Mouse (Mus musculus) left cerebral cortex, postnatal 14 days (tissue): ENCODE results near the gene Lmbrd1. TPM values are rescaled to one million over a fixed set of nuclear protein-coding genes. Genes with fewer than 3 reads are reported as not detected.
"Not testable (repeated sequence)": the region's sequence is repeated elsewhere in the genome, so short reads cannot be mapped to it uniquely, and the experiment has no call there.

Source experiments
- DNase-seq, 2 experiments: peaks; one replicate each; pipeline ENCODE4 v3.0.0; 2021 to 2022; ENCODE audit warnings: low spot score in 2 of 2, mixed read lengths in 1 of 2
- intact Hi-C: fragments of 180-260 bp; cut with DNase I; formaldehyde crosslinking; loops from one replicate; pipeline ENCODE4 v1.15.1; 2025
- long read RNA-seq, 2 experiments: library from polyadenylated mRNA; stranded (forward); transcript quantifications; one replicate each; pipeline ENCODE4 v2.0.0; 2021
- total RNA-seq, 2 experiments: library from RNA; stranded (reverse); gene quantifications; 2 replicates each; pipeline ENCODE4 v1.2.3; 2021

Lmbrd1 gene
- 100 to 1,000 TPM; 117 to 120 TPM for total RNA-seq
- long read RNA-seq, experiment 1, full-length matches to known transcripts = 170 of 213 reads
- long read RNA-seq, experiment 1, partial matches to known transcripts = 4 of 213 reads
- long read RNA-seq, experiment 1, other reads (novel, unspliced or antisense) = 39 of 213 reads
- long read RNA-seq, experiment 2, full-length matches to known transcripts = 112 of 139 reads
- long read RNA-seq, experiment 2, partial matches to known transcripts = 4 of 139 reads
- long read RNA-seq, experiment 2, other reads (novel, unspliced or antisense) = 23 of 139 reads

DNA sequence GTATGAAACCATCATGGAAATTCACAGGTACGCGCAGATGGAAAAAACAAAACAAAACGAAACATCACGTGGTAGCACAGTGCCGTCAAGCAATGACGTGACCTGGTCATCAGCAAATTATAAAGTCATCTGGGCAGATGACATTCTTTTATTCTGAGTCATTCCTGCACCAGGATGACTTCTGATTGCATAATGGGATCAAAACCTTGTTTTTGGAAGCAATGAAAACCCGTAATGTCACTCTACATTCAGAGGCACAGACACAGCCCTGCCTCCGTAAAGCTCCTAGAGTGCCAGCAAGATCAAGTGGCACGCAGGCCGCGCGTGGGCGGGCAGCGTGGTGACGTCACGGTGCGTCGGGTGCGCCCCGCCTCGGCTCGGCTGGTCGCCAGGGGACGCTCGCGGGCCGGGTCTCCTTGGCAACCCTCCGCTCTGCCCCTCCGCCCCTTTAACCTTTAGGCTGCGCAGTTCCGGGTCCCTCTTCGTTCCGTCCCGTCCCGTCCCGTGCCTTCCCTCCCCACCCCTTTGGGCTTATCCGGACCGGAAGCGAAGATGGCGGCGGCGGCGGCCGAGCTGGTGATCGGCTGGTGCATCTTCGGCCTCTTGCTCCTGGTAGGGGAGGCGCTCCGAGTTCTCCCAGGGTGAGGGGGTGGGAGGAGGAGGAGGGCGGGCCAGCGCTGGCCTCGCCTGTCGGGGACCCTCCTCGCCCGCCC lies at the start of gene Lmbrd1:
Lmbrd1 (plus strand) TSS at position 426 of the 713 bp plus-strand sequence.
- intact Hi-C loops = loop anchor here (5.0 to 10.0 kb wide), 2 partner anchors 91 to 214 kb away; partner anchors contain the start of gene Col19a1
- DNase-seq = peak; percentile 97

GRCm38 (mm10) chr1:24633553-24634132 lies 44.8 kb upstream of the Lmbrd1 start:
- DNase-seq = peak; percentile 17 to 36
- intact Hi-C loops = loop anchor here (5.0 kb wide), 1 partner anchor 256 kb away; no protein-coding TSS in a partner anchor

DNA sequence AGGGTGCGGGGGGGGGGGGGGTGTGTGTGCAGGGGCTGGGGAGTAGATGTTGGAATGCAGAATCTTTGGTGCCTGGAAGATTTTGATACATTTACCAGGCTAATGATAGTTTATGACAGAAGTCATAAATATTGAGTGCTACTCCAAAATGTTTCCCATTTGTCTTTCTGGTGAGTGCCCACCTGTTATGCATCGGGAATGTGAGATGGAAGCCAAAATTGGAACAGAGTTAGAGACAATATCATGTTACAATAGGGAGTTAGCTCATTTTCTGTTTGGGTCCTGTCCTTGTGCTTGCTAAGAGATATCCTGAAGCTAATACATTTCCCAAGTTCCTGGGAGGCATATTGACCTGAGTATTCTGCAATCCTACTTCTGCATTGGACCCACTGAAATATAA lies 28.3 kb upstream of the Lmbrd1 start:
- no peak for DNase-seq
- intact Hi-C loops = no loop called here

GRCm38 (mm10) chr1:24659914-24660313 lies 18.5 kb upstream of the Lmbrd1 start:
- intact Hi-C loops = no loop called here
- no peak for DNase-seq

DNA sequence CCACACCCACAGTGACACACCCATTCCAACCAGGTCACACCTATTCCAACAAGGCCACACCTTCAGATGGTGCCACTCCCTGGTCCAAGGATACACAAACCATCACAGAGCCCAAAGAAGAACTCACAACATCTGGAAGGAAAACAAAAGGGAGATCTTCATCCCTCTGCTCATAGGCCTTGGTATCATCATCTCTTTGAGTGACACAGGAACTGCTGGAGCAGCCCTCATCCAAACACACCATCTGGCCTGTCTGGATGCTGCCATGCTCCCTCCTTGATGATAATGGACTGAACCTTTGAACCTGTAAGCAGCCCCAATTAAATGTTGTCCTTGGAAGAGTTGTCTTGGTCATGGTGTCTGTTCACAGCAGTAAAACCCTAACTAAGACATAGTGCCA lies 17.8 kb upstream of the Lmbrd1 start:
- DNase-seq, intact Hi-C loops: not testable (repeated sequence)

- intact Hi-C loops = no loop called here
- peak; percentile 87 to 95 for DNase-seq
Measured at GRCm38 (mm10) chr1:24661551-24661950, 16.9 kb upstream of the Lmbrd1 start.

DNA sequence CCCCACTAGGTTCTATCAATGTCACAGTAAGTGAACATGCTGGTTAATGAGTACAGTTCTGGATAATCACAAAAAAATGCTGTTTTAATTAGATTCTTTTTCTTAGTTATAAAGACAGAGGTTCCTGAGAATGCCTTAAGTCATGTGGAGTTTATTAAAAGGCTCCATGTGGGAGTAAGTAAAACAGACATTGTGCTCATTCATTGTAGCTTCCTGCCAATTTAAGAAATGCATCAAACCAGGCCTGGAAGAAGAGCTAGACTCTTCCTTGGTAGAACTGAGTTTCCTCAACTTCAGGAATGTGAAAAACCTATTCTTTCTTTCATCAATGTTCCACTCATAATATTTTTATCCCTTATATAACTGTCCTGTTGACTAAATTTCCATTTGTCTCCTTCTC lies 14.3 kb upstream of the Lmbrd1 start:
- intact Hi-C loops = no loop called here

GRCm38 (mm10) chr1:24673231-24673630 lies 5.2 kb upstream of the Lmbrd1 start:
- peak in 1 of 2 experiments; percentile 42 for DNase-seq
- intact Hi-C loops = loop anchor here (10.0 kb wide), 1 partner anchor 208 kb away; no protein-coding TSS in a partner anchor

More for the DNA sequence above, 14.3 kb upstream of the Lmbrd1 start:
- peak in 1 of 2 experiments; percentile 22 for DNase-seq

- intact Hi-C loops = loop anchor here (5.0 to 10.0 kb wide), 2 partner anchors 90 to 213 kb away; partner anchors contain the start of gene Col19a1
- peak in 1 of 2 experiments; percentile 25 for DNase-seq
Measured at GRCm38 (mm10) chr1:24677706-24678105, 724 bp upstream of the Lmbrd1 start.

- intact Hi-C loops = loop anchor here (5.0 to 10.0 kb wide), 2 partner anchors 92 to 214 kb away; partner anchors contain the start of gene Col19a1
- DNase-seq = peak in 1 of 2 experiments; percentile 13
Measured at GRCm38 (mm10) chr1:24679071-24679470, 641 bp downstream of the Lmbrd1 start.

DNA sequence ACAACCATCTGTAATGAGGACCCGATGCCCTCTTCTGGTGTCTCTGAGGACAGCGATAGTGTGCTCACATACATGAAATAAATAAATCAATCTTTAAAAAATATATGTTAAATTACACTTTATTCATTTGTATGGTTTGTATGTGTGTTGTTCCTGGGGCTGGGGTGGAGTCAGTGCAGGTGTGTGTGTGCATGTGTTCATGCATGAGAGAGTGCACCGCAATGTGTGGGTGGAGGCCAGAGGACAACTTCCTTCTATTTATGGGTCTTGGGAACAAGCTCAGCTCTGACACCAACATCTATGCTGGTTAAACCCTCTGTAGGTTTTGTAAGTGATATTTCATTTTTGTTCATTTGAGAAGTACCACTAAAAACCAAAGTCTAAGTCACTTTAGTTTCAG lies 2.6 kb downstream of the Lmbrd1 start:
- intact Hi-C loops = no loop called here
- DNase-seq = no peak

DNA sequence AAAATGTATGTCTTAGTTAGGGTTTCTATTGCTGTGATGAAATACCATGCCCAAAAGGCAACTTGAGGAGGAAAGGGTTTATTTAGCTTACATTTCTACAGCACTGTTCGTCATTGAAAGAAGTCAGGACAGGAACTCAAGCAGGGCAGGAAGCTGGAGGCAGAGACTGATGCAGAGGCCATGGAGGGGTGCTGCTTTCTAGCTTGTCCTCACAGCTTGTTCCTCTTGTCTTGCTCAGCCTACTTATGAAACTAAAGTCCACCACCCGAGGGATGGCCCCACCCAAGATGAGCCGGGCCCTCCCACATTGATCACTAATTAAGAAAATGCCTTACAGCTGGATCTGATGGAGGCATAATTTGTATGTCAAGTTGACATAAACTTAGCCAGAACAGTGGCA lies 3.5 kb downstream of the Lmbrd1 start:
- DNase-seq = no peak

GRCm38 (mm10) chr1:24683947-24684346 lies 5.5 kb downstream of the Lmbrd1 start:
- intact Hi-C loops = no loop called here
- DNase-seq = no peak

More for the DNA sequence above, 3.5 kb downstream of the Lmbrd1 start:
- intact Hi-C loops = no loop called here

GRCm38 (mm10) chr1:24685606-24686005 lies 7.2 kb downstream of the Lmbrd1 start:
- DNase-seq = no peak
- intact Hi-C loops = no loop called here

- intact Hi-C loops = no loop called here
- no peak for DNase-seq
Measured at GRCm38 (mm10) chr1:24686235-24687021, 8.0 kb downstream of the Lmbrd1 start.

DNA sequence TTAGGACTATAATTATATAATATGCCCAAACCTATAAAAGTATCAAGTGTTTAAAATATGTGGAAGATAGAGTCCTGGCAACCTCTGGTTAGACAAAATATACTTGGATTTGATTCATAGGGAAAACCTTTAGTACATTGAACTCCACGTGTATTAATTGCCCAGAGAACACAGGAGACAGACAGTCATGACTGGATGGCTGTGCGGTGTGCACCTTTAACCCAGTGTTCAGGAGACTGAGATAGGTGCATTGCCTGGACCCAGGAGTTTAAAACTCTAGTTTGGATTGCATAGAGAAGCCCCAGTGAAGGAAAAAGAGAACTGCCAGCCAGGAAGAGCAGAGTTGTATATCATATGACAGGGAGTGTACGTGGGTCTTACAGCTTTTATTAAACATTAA lies 19.2 kb downstream of the Lmbrd1 start:
- DNase-seq = no peak
- intact Hi-C loops = no loop called here

DNA sequence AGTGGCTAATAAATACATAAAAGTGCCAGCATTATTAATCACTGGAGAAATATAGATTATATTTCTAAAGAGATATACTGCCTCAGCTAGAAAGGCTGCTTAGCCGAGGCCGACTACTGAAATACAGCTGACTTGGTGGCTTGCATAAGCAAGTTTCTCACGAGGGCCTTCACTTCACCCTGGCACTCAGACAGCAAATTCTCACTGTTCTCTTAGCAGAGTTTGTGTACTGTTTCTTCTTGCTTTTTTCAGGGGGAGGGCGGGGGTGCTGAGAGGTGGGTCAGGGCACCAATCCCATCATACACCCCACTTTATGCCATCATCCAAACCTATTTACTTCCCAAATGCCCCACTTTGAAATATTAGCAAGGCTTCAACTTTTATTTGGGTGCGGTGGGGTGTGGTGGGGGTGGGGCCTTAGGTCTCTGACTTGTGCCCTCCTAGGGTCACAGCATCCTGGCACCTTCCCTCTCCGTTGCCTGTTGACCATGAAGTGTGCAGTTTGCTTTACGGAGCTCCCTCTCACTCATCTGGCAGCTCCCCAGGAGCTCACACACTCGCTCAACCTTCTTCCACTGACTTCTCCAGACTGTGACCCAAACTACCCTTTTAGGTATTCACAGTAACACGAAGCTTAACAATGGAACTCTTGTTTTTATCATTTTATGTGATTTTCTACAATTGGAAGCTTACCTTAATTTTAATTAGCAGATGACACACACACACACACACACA lies 19.9 kb downstream of the Lmbrd1 start:
- no peak for DNase-seq
- intact Hi-C loops = no loop called here

DNA sequence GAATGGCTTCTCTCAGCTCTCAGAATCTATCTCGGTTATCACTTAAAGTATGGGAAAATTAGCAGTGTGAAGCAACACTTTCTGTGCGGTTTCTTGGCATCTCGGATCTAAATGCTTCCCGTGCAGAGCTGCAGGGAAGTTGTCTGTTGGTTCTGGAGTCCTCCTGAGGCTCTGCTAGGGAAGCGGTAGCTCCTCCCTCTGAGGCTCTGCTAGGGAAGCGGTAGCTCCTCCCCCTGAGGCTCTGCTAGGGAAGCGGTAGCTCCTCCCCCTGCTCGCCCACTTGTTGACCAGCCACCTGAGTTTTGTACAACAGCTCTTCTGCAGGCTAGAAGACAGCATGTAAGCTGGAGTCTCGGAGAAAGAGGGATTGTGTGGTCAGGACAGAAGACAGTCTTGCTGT lies 20.9 kb downstream of the Lmbrd1 start:
- no peak for DNase-seq
- intact Hi-C loops = no loop called here

- DNase-seq = no peak
- intact Hi-C loops = no loop called here
Measured at GRCm38 (mm10) chr1:24700241-24700640, 21.8 kb downstream of the Lmbrd1 start.
